Mouse (Mus musculus) granulocyte monocyte progenitor cell, adult 5-6 weeks (primary cell): ENCODE measurements around the gene Casq2. TPM values are rescaled to one million over a fixed set of nuclear protein-coding genes. Genes with fewer than 3 reads are reported as not detected.

Experiments used
- ATAC-seq: replicated peaks from 2 replicates; pipeline ENCODE4 v1.8.0; 2016; ENCODE audit warnings: mild to moderate bottlenecking, moderate TSS enrichment, inconsistent platforms; ENCODE audit not compliant: poor library complexity, severe bottlenecking
- total RNA-seq, 2 experiments: library from RNA; stranded (forward) in 1 of 2; stranded (reverse) in 1 of 2; fragments of 200-712, 200-1000 nt in 1 of 2; fragments of >200 nt in 1 of 2; fragmentation: Nextera tagmentation in 1 of 2; gene quantifications; 2 replicates each; pipeline ENCODE4 v1.2.3; 2014 to 2017

Casq2 gene
- total RNA-seq, 2 experiments from 2014 or later, result not detected

DNA sequence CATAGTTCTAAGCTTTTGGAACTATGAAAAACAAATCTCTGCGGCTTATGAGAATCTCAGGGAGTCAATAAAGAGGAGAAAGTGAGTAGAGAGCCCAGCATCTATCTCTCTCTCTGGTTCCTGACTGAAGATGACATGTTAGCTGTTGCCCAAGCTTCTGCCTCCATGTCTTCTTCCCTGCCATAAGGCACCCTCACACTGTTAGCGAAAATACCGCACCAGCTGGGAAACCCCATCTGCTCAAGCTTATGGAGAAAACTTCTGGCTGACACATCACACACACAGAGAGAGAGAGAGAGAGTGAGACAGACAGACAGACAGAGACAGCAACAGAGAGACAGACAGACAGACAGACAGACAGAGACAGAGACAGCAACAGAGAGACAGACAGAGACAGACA is 15.2 kb upstream of the Casq2 start:
- no peak for ATAC-seq

GRCm38 (mm10) chr3:102079413-102079812 is 6.8 kb upstream of the Casq2 start:
- ATAC-seq, result no peak

DNA sequence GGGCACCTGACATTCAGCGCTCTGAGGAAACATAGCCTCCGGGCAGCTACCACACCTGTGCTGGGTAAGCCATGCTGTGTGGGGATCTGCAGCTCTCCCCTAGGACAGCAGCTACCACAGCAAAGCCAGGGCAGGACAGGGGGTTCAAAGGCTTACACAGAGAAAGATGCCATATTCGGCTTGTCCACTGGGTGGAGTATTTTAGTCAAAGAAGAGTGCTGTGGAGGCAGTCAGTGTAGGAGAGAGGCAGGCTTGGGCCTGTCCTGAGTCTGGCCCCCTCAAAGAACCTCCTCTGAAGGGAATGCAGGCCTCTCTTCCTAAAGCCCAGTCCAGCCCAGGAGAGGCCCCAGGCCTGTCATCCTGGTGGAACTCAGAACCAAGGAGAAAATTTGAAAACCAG is 4.4 kb upstream of the Casq2 start:
- ATAC-seq, result peak; percentile 77

DNA sequence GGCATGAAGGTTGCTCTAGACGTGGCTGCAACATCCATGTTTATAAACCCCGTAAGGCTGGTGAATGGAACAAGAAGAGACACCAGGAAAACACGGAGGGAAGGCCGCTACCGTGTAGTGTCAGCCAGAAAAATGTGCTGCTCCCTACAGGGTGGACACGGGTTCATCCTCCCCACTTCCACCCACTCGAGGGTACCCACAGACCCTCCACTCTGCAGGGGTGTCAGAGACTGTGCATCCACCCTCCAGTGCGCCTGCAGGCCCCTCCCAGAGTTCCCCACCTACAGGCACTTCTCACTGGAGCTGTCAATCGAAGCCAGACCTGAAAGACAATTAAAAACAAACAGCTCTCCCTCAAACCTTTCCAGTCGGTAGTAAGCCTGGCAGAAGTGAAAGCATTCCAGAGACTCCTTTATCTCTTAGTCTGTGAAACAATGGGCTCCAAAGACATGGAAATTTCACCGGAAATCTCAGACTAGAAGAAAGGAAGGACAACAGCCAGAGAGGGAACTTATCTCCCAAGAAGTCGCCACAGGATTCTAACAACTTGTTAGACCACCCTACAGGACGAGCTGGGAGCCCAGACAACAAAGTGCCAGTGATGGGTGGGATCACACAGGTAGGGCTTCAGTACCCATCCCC is 2.5 kb upstream of the Casq2 start:
- ATAC-seq, result no peak

GRCm38 (mm10) chr3:102084833-102085491 is 1.3 kb upstream of the Casq2 start:
- no peak for ATAC-seq

DNA sequence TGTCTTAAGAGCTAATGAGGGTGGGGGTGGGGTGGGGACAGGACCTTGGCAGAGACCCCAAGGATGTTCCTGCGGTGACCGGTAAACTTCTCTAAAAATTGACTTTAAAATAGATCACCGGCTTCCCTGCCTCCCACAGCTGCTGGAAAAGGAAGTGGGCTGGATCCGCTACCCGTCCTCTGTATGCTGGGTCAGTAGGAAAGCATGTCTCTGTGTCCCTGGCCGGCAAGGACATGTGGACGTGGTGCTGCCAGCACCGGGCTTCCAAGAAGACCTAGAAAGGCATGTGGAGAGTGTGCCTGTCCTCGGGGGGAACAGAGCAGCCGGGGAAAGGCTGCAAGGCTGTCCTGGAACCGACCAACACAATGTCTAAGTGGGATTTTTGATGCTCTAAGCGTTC is 496 bp upstream of the Casq2 start:
- ATAC-seq, result peak; percentile 64

DNA sequence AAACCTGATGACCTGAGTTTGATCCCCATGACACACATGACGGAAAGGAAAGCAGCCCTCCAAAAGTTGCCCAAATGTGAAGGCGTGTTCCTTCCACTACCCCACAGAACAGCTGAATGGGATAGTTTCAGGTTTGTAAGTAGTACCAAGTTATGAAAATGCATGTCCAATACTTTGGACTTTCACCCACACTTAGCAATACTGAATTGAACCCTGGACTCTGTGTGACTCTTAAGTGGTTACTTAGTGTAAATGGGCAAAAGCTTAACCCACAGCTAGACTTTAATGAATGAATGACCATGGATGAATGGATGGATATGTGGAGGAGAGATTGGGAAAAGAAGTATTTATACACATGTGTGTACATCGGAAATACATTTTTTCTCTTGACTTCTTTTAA is 8.6 kb downstream of the Casq2 start:
- ATAC-seq, result no peak

DNA sequence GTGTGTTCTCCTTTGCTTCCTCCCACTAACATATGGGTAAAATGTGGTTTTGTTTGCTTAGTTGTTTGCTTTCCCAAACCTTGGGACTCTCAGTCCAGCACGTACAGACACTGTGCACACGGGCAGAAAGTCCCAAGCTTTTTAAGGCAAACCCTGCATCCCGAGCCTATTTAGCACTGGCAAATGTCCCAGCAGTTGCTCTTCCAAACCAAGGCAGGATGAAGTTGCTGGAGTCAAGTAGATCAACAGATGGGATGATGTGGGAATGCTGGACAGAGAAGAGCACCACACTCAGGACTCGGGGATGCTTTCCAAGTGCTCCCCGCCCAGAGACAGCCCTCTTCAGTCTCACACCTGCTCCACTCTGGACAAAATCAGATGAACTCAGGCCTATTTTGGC is 9.2 kb downstream of the Casq2 start:
- ATAC-seq, result no peak

GRCm38 (mm10) chr3:102096366-102096765 is 10.2 kb downstream of the Casq2 start:
- ATAC-seq, result no peak

DNA sequence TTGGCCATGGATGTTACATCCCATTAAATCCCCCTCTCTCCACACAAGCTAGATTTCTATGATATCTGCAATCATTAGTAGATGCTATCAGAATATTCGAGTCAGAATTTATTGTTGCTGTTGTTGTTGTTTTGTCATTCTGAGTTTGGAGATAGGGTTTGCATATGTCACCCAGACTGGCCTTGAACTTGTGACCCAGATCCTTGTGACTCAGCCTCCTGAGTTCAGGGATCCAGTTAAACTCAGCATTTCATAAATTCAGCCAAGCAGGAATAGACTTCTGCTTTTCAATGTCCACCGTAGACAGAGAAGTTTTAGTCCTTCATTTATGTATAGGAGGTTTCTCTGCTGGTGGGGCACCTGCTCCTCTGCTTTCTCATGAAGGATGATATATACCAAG is 10.8 kb downstream of the Casq2 start:
- no peak for ATAC-seq

GRCm38 (mm10) chr3:102099242-102099641 is 13.0 kb downstream of the Casq2 start:
- ATAC-seq, result no peak

- ATAC-seq, result no peak
Observed at GRCm38 (mm10) chr3:102099793-102100192, 13.6 kb downstream of the Casq2 start.

DNA sequence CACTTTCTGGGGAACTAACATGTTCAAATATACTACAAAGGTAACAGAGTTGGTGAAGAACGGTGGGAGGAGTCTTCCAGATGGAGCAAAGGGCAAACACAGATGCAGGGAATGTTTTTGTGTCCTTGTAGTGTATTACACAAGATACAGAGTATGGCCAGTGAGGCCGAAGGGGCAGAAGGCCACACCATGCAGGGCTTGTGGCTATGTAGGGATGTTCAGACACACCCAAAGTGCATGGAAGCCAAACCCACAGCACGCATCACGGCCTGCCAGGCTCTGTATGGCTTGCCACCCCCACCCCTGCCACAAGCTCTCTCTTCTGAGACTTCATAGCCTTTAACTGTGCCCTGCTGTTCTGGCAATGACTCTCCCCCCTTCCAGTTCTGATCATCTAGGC is 15.2 kb downstream of the Casq2 start:
- ATAC-seq, result no peak

GRCm38 (mm10) chr3:102103811-102104565 is 17.8 kb downstream of the Casq2 start:
- ATAC-seq, result no peak

GRCm38 (mm10) chr3:102108201-102108600 is 22.0 kb downstream of the Casq2 start:
- ATAC-seq, result no peak

DNA sequence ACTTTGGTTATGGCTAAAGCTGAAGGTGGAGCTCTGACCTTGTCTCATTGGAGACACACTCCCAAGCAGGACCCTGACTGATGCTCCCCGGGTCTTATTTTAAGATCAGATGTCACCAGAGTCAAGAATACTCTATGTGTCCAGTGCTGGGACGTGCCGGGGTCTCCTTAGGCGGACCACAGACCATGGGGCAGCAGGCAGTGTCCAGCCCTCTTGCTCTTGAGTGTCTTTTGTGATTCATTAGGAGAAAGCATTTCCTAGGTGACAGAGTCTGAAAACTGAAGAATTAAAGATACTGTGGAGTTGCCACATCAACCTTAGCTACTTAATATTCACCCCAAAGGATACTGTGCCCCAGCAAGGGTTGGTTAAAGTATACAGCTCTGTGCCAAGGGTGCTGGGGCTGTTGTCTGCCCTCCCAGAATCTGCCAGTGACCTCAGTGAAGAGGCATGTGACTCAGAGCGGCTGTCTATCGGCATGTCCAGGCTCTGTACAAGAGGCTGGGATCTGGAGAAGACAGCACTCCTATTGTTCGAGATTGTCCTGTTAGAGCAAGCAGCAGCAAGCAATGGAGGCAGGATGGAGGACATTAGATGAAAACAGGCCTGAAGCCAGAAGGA is 25.9 kb downstream of the Casq2 start:
- no peak for ATAC-seq

GRCm38 (mm10) chr3:102120947-102121346 is 34.7 kb downstream of the Casq2 start:
- no peak for ATAC-seq

GRCm38 (mm10) chr3:102122046-102122445 is 35.8 kb downstream of the Casq2 start:
- ATAC-seq, result no peak

DNA sequence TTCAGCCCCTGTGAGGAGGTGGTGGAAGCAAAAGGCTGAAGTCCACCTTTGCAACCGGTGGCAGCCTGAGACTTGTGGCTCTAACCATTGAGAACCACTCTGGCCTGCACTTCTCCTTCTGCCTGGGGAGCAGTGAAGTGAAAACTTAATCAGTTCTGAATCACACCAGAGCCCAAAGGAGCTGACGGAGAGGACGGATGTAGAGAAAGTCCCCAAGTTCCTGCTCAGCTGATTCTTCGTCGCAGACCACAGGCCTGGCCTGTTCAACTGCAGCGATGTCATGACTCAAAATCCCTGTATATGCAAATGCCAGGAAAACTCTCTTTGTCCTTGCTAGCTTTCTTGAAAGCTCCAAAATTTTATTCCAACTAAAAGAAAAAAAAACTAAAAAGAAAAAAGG is 37.4 kb downstream of the Casq2 start:
- ATAC-seq, result no peak

- no peak for ATAC-seq
Observed at GRCm38 (mm10) chr3:102125546-102125945, 39.3 kb downstream of the Casq2 start.

- no peak for ATAC-seq
Observed at GRCm38 (mm10) chr3:102127114-102127513, 40.9 kb downstream of the Casq2 start.
